Comparison of ENCODE assay signal across 18 mouse cellular contexts in the genomic region with DNA sequence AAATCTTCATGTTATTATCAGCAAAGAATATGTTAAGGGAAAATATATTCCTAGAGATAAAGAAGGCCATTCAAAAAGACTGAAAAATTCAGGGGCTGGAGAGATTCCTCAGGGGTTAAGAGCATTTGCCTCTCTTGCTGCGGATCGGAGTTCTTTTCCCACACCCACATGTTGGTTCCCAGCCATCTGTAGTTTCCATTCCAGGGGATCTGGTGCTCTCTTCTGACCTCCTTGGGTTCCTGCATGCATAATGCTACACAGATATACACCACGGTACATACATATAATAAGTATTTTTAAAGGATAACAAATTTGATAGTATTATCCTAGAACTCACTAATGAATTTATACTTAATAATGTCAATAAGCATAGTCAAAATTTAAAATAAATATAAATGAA. TPM values are rescaled to one million over a fixed set of nuclear protein-coding genes. Genes with fewer than 3 reads are reported as not detected.
DNase-seq lines count a peak whose midpoint lies in the region; ATAC-seq and TF ChIP-seq lines count a peak whose summit lies in the region.
"Had no signal": no experiment of that assay in that cellular context is flagged by ENCODE, and none has a peak within 500 bp of the region (broad histone marks: within the 10 kb centered on the region; RNA-seq: fewer than 3 reads in every experiment).

No protein-coding gene starts in this region.

- H3K9ac ChIP-seq in heart, embryonic 11.5 days (ENCODE audit: low read depth, low read length): no peak overlapping the region
- H3K9ac ChIP-seq in lung, embryonic 14.5 days: no peak overlapping the region
- H3K9ac ChIP-seq in forebrain, embryonic 15.5 days (replicated peaks): no peak overlapping the region
- H3K9ac ChIP-seq: embryonic facial prominence, embryonic 12.5 days; forebrain, embryonic 12.5 days; limb, embryonic 15.5 days; lung, embryonic 15.5 days; neural tube, embryonic 15.5 days had no signal

- H3K27me3 ChIP-seq in heart, embryonic 11.5 days (ENCODE audit: control insufficient read depth, insufficient read depth, low read length): no peaks in the 10 kb centered on the region
- H3K27me3 ChIP-seq in lung, embryonic 14.5 days (ENCODE audit: insufficient read depth, low read length): no peaks in the 10 kb centered on the region
- H3K27me3 ChIP-seq in forebrain, embryonic 15.5 days: no peaks in the 10 kb centered on the region
- H3K27me3 ChIP-seq: lung, embryonic 15.5 days; neural tube, embryonic 15.5 days had no signal

- no peak for TF ChIP-seq CTCF in lung, embryonic 14.5 days (IDR thresholded peaks at IDR 0.05; ENCODE audit: low read depth)

- H3K4me2 ChIP-seq in heart, embryonic 11.5 days: no peak overlapping the region
- no peak overlapping the region for H3K4me2 ChIP-seq in lung, embryonic 14.5 days
- no peak overlapping the region for H3K4me2 ChIP-seq in forebrain, embryonic 15.5 days (replicated peaks)
- H3K4me2 ChIP-seq: embryonic facial prominence, embryonic 12.5 days; forebrain, embryonic 12.5 days; limb, embryonic 15.5 days; lung, embryonic 15.5 days; neural tube, embryonic 15.5 days had no signal

- no peaks in the 10 kb centered on the region for H3K36me3 ChIP-seq in heart, embryonic 11.5 days (ENCODE audit: control insufficient read depth, insufficient read depth, low read length)
- no peaks in the 10 kb centered on the region for H3K36me3 ChIP-seq in lung, embryonic 14.5 days (ENCODE audit: insufficient read depth)
- no peaks in the 10 kb centered on the region for H3K36me3 ChIP-seq in forebrain, embryonic 15.5 days
- H3K36me3 ChIP-seq: embryonic facial prominence, embryonic 12.5 days; forebrain, embryonic 12.5 days; limb, embryonic 15.5 days; lung, embryonic 15.5 days; midbrain, embryonic 10.5 days; neural tube, embryonic 15.5 days had no signal

- H3K9me3 ChIP-seq in heart, embryonic 11.5 days (replicated peaks; ENCODE audit: control insufficient read depth, low read length): no peaks in the 10 kb centered on the region
- H3K9me3 ChIP-seq in lung, embryonic 14.5 days (ENCODE audit: low read depth, low read length): no peaks in the 10 kb centered on the region
- H3K9me3 ChIP-seq in forebrain, embryonic 15.5 days: no peaks in the 10 kb centered on the region
- H3K9me3 ChIP-seq: embryonic facial prominence, embryonic 12.5 days; forebrain, embryonic 12.5 days; limb, embryonic 15.5 days; lung, embryonic 15.5 days; midbrain, embryonic 10.5 days; neural tube, embryonic 15.5 days had no signal

- H3K4me3 ChIP-seq in heart, embryonic 11.5 days (ENCODE audit: low read depth, low read length): no peak overlapping the region
- no peak overlapping the region for H3K4me3 ChIP-seq in lung, embryonic 14.5 days (ENCODE audit: low read depth, low read length)
- H3K4me3 ChIP-seq in forebrain, embryonic 15.5 days: no peak overlapping the region
- H3K4me3 ChIP-seq: embryonic facial prominence, embryonic 12.5 days; forebrain, embryonic 12.5 days; limb, embryonic 15.5 days; lung, embryonic 15.5 days; midbrain, embryonic 10.5 days; neural tube, embryonic 15.5 days had no signal

- ATAC-seq in heart, embryonic 11.5 days (replicated peaks; ENCODE audit: insufficient number of reproducible peaks, low FRiP score, low TSS enrichment): no peak
- ATAC-seq in lung, embryonic 14.5 days (ENCODE audit: insufficient read depth): no peak
- no peak for ATAC-seq in forebrain, embryonic 15.5 days (replicated peaks)

- WGBS in heart, embryonic 11.5 days (ENCODE audit: insufficient replicate concordance): 49% methylated on average over 3 of the region's 3 CpGs
- 51% methylated on average over 3 of the region's 3 CpGs for WGBS in lung, embryonic 14.5 days
- WGBS in forebrain, embryonic 15.5 days: 55% methylated on average over 3 of the region's 3 CpGs

- H3K4me1 ChIP-seq in heart, embryonic 11.5 days (ENCODE audit: control insufficient read depth, insufficient read depth, low read length): no peaks in the 10 kb centered on the region
- no peaks in the 10 kb centered on the region for H3K4me1 ChIP-seq in lung, embryonic 14.5 days (ENCODE audit: insufficient read depth)
- H3K4me1 ChIP-seq in forebrain, embryonic 15.5 days: no peaks in the 10 kb centered on the region
- H3K4me1 ChIP-seq: embryonic facial prominence, embryonic 12.5 days; forebrain, embryonic 12.5 days; limb, embryonic 15.5 days; lung, embryonic 15.5 days; midbrain, embryonic 10.5 days; neural tube, embryonic 15.5 days had no signal

- intact Hi-C loops in heart, postnatal 14 days (cut with DNase I): loop anchor here (5.0 kb wide), 2 partner anchors 83 to 218 kb away; no protein-coding TSS in a partner anchor

- peak; percentile 9 for DNase-seq in embryo, embryonic 10.5 days (ENCODE audit: low spot score)
- DNase-seq in embryo, embryonic 9.5 days (ENCODE audit: extremely low spot score): no peak
- peak; percentile 7 to 37 for DNase-seq in heart, postnatal 14 days
- DNase-seq in lung, embryonic 14.5 days: peak; percentile 38
- no peak for DNase-seq in lung, postnatal 36 days
- no peak for DNase-seq in adrenal gland, adult (ENCODE audit: inconsistent age in 2 of 2, low spot score in 1 of 2)
- DNase-seq: B cell, adult 2 months; cerebellum, adult 11-12 months; kidney, postnatal 36 days; thymus, postnatal 36 days had no signal

- H3K27ac ChIP-seq in heart, embryonic 11.5 days (ENCODE audit: low read depth, low read length): no peak overlapping the region
- H3K27ac ChIP-seq in lung, embryonic 14.5 days (ENCODE audit: low read depth): no peak overlapping the region
- H3K27ac ChIP-seq in forebrain, embryonic 15.5 days (replicated peaks): no peak overlapping the region
- H3K27ac ChIP-seq: embryonic facial prominence, embryonic 12.5 days; forebrain, embryonic 12.5 days; limb, embryonic 15.5 days; lung, embryonic 15.5 days; midbrain, embryonic 10.5 days; neural tube, embryonic 15.5 days had no signal

RNA-seq across cellular contexts. Expression of a gene that starts 21.5 kb away (rescaled TPM):
- total RNA-seq in heart, postnatal 14 days (2021): 10 to 100 TPM; 15.6 to 15.8 TPM
- polyA plus RNA-seq in heart, embryonic 11.5 days (2014; fragmentation: Nextera tagmentation; extraction: Ambion mirVana): 58.1 and 75.6 TPM in 2 replicates
- 66.1 and 73.3 TPM in 2 replicates for polyA plus RNA-seq in lung, embryonic 14.5 days (2014; fragmentation: Nextera tagmentation; extraction: Ambion mirVana)
- 70.6 and 75.7 TPM in 2 replicates for polyA plus RNA-seq in forebrain, embryonic 15.5 days (2015; fragmentation: Nextera tagmentation; extraction: Ambion mirVana)

Comparison
In these comparisons a context has a peak if more than half of its experiments do, and no peak if none do; other contexts are left out.
1. DNase-seq: peak in embryo, embryonic 10.5 days (single experiment), heart, postnatal 14 days (2 of 2) and lung, embryonic 14.5 days (single experiment); none in embryo, embryonic 9.5 days (single experiment), lung, postnatal 36 days (single experiment) and adrenal gland, adult (0 of 2).